Mouse (Mus musculus) CH12F3 (cell line): ENCODE data around the gene Zfyve28.

Source experiments
- in situ Hi-C: fragments of 300-500 bp; cut with MboI; formaldehyde crosslinking; loops from 2 replicates; pipeline ENCODE4 v1.14.3; 2020; ENCODE audit warnings: low sequenced_read_pairs

Zfyve28 gene

GRCm38 (mm10) chr5:34288154-34288716, at the start of gene Zfyve28, which contains the start of gene Cfap99:
Zfyve28 (minus strand) TSS chr5:34288449.
Cfap99 (plus strand) TSS chr5:34288600.
- in situ Hi-C loops, result no loop called here

DNA sequence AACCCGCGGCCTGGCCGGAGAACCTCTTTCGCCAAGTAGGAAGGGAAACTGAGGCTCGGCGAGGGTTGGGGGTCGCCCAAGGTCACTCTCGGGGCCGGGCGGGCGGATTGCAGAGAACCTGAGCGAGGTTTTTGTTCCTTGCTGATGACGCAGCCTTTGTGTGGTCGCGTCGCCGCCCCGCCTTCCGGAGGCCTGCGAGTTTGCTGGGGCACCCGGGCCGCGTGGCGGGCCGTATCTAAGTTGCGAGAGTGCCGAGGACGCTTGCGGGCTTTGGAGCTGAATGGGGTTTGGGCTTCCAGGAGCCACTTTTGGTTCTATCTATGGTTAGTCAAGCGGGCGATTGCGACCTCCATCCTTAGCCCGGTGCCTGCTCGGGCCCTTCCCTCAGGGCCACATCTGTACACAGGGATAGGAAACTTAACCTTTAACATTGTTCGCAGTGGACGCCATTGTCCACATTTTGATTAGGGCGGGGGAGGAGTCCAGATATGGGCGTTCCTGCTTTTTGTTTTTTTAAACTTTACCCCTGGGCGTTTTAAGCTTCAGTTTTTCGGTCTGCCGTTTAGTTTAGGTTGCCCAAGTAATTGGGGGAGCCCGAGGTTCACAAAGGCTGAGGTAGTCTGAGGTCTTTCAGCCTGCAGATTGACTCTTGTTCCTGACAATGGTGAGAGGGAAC, 48.7 kb upstream of the Zfyve28 start:
- in situ Hi-C loops, result no loop called here

DNA sequence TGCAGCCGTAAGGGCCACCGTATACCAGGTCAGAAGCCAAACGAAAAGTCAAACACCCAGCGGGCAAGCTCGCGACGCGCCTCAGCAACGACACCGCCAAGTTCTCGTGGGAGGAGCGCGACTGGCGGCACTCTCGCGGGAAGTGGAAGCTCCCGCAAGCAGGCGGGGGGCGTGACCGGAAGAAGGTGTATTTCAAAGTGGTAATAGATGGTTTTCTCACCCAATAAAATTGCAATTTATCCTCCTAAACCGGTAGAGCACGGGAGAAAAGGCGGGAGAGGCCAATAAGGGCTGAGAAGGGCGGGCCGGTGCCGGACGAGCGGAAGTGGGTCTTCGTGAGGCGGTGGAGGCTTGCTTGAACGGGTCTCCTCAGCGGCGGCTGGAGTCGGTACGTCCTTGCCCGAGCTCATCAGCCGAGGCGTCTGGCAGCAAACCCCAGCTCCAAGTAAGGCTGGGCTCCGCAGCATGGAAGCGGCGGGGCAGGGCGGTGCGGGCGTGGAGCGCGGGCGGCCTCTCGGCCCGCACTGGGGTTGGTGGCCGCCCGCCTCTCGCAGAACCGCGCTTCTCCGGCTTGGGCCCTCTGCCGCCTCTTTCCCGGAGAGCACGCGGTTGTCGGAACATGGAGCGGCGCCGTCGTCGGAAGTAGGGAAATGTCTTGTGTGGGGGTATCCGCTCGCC, 48.0 kb upstream of the Zfyve28 start, which contains the start of gene Rnf4:
Gene Rnf4, plus strand, starts transcription at position 193 of the 678 bp plus-strand sequence.
- in situ Hi-C loops, result no loop called here

DNA sequence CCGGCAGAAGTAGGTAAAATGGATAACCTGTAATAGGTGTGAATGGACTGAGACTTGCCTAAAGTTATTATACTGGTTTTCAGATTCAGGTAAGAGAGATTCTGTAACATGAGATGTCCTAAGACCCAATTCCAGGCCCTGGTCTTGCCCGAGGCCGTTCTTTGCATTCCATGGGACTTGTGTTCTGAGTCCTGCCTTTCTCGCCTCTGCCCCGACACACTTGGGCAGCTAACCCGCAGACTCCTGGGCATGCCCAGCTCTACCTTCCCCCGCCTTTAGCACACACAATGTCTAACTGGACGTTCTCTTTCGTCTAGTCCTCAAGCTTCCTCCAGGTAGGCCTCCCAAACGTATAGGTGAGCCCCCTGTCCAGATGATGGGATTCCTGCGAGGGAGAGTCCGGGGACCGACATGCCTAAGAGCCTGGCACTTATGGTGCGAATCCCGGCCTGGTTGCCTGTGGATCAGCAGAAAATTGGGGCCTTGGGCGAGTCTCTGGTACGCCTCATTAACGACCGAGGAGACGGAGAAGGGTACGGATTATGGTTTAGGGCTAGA, 47.4 kb upstream of the Zfyve28 start:
- in situ Hi-C loops, result no loop called here

DNA sequence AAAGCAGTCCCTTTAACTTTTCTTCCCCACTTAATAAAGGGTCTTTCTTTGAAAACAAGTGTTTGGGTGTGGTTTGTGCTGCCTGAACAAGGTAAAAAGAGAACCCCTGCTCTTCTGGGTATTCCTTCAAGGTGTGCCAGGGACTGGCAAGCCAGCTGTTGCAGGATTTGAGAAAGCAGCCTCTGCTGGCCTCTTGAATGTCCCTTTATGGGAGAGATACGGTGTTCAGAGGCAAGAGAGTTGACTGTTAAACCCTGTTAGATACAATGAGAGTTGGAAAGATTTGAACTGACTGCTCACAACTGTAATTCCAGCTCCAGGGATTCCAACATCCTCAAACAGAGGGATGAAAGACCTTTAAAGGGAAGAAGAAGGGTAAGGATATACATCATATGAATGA, 45.8 kb upstream of the Zfyve28 start:
- in situ Hi-C loops, result no loop called here

DNA sequence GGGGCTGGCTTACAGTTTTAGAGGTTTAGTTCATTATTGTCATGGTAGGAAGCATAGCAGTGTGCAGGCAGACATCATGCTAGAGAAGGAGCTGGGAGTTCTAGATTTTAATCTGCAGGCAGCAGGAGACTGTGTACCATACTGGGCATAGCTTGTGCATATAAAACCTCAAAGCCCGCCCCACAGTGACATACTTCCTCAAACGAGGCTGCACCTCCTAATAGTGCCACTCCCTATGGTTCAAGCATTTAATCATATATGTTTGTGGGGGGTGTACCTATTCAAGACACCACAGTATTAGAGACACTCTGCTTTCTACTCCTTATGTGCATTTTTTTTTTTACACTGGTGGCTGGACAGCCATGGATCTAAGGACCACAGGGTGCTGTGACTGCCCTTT, 41.9 kb upstream of the Zfyve28 start:
- in situ Hi-C loops, result no loop called here

- in situ Hi-C loops, result no loop called here
Measured at GRCm38 (mm10) chr5:34326875-34327576, 38.8 kb upstream of the Zfyve28 start.

GRCm38 (mm10) chr5:34326249-34326691, 38.0 kb upstream of the Zfyve28 start:
- in situ Hi-C loops, result no loop called here

DNA sequence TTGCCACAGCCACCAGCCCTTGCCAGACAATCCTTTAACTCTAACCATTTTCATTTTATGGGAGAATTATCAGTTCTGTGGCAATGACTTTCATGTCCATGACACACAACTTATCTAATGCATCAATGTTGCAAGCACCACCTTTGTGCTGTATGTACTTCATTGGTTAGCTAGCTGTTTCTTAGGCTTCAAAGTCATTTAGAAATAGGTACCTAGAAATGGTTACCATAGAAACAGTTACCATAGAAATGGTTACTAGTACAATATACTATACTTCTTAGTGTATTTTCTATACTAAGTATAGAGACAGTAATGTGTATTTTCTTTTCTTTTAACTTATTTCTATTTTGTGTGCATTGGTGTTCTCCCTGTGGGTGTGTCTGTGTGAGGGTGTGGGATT, 37.0 kb upstream of the Zfyve28 start:
- in situ Hi-C loops, result no loop called here

GRCm38 (mm10) chr5:34321236-34321635, 33.0 kb upstream of the Zfyve28 start:
- in situ Hi-C loops, result no loop called here

GRCm38 (mm10) chr5:34319491-34320034, 31.3 kb upstream of the Zfyve28 start:
- in situ Hi-C loops, result no loop called here

GRCm38 (mm10) chr5:34309016-34309415, 20.8 kb upstream of the Zfyve28 start:
- in situ Hi-C loops, result no loop called here

DNA sequence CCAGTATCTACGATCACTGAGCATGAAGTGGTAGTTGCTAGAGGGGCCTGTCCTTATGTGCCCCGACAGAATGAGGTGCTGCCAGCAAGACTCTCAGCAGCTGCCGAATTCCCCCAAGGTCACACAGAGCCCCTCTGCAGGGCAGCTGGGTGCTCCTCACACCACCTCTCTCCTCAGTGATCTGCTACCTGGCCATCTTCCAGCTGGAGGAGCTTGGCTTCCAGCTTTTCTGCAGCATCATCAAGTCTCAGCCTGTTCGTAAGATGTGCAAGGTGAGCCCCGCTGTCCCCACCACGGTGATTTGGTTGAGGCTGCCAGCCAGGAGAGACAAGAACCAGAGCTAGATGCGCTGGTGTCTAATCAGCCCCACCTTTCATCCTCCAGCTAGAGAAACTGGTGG, 14.1 kb upstream of the Zfyve28 start:
- in situ Hi-C loops, result no loop called here

- in situ Hi-C loops, result no loop called here
Measured at GRCm38 (mm10) chr5:34298937-34299535, 10.8 kb upstream of the Zfyve28 start.

- in situ Hi-C loops, result no loop called here
Measured at GRCm38 (mm10) chr5:34298061-34298460, 9.8 kb upstream of the Zfyve28 start.

DNA sequence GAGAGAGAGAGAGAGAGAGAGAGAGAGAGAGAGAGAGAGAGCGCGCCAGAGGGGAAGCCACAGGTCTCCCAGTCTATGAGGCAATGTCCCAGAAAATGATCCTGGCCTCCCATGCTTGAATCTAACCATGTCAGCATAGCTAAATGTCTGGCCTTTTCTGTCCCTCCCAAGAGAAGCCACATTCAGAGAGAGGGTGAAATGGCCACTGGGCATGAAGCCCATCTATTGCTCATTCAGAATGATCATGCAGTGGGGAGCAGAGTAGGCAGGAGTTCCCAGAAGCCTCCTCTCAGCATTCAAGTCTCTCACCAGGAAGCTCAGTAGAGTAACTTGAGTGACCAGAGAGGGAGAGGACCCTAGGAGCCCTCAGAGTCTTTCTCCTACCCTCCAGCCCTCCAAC, 6.9 kb upstream of the Zfyve28 start:
- in situ Hi-C loops, result no loop called here

DNA sequence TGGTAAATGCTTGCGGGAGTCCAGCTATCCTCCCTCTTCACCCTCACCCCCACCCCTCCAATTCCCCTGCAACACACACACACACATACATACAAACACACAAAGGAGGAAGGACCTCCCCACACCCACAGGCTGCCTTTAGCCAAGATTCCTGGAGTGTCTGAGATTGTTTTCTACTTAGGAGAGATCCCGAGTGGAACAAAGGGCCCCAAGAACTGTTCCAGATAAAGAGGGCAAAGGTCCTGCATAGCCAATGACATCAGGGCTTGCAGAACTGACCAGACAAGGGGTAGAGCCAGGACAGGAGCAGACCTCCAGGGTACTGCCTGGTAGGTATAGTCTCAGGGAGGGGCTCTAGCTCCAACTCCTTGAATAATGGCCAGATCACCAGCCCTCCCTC, 6.4 kb upstream of the Zfyve28 start:
- in situ Hi-C loops, result no loop called here

- in situ Hi-C loops, result no loop called here
Measured at GRCm38 (mm10) chr5:34293363-34293762, 5.1 kb upstream of the Zfyve28 start.

DNA sequence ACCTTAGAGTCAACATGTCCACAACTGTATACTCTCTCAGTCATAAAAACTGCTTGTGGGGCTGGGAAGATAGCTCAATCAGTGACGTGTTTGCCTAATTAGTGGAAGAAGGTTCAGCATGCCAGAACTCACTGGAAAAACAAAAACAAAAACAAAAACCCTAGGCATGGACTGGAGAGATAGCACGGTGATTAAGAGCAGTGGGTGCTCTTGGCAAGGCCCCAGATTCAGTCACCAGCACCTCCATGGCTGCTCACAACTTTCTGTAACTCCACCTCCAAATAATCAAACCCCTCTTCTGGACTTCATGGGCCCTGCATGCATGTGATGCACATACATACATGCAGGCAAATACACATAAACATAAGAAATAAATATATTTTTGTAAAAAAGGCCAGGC, 1.0 kb upstream of the Zfyve28 start:
- in situ Hi-C loops, result no loop called here

- in situ Hi-C loops, result no loop called here
Measured at GRCm38 (mm10) chr5:34287838-34288145, 457 bp downstream of the Zfyve28 start.
